Mouse (Mus musculus) layer of hippocampus, adult 2 months (tissue): ENCODE results near the gene Zbtb33. TPM values are rescaled to one million over a fixed set of nuclear protein-coding genes. Genes with fewer than 3 reads are reported as not detected.
"Not testable (repeated sequence)": the region's sequence is repeated elsewhere in the genome, so short reads cannot be mapped to it uniquely, and the experiment has no call there.

ENCODE experiments used
- DNase-seq, 2 experiments: peaks; one replicate each; pipeline ENCODE4 v3.0.0; 2022; ENCODE audit warnings: low spot score in 2 of 2
- H3K27ac ChIP-seq: fragments of 200-600 bp; 2 replicates; pipeline ENCODE4 v1.8.1; 2022
- H3K4me3 ChIP-seq: fragments of 200-600 bp; 2 replicates; pipeline ENCODE4 v1.8.1; 2022; ENCODE audit warnings: mild to moderate bottlenecking
- CTCF ChIP-seq: fragments of 200-600 bp; conservative IDR thresholded peaks from 2 replicates; pipeline ENCODE4 v1.8.1; 2022; ENCODE audit warnings: antibody characterized with exemption, mild to moderate bottlenecking, moderate library complexity
- long read RNA-seq, 2 experiments: library from polyadenylated mRNA; stranded (forward); transcript quantifications; one replicate each; pipeline ENCODE4 v2.0.0; 2021; ENCODE audit warnings: borderline mapping rate in 2 of 2
- total RNA-seq, 2 experiments: library from RNA; stranded (reverse); gene quantifications; 2 replicates each; pipeline ENCODE4 v1.2.3; 2021

The Zbtb33 gene
- total RNA-seq = 10 to 100 TPM; 23.0 to 24.7 TPM
- long read RNA-seq, experiment 1 = 0 reads
- long read RNA-seq, experiment 2, full-length matches to known transcripts = 1 of 2 reads
- long read RNA-seq, experiment 2, partial matches to known transcripts = 0 of 2 reads
- long read RNA-seq, experiment 2, other reads (novel, unspliced or antisense) = 1 of 2 reads

DNA sequence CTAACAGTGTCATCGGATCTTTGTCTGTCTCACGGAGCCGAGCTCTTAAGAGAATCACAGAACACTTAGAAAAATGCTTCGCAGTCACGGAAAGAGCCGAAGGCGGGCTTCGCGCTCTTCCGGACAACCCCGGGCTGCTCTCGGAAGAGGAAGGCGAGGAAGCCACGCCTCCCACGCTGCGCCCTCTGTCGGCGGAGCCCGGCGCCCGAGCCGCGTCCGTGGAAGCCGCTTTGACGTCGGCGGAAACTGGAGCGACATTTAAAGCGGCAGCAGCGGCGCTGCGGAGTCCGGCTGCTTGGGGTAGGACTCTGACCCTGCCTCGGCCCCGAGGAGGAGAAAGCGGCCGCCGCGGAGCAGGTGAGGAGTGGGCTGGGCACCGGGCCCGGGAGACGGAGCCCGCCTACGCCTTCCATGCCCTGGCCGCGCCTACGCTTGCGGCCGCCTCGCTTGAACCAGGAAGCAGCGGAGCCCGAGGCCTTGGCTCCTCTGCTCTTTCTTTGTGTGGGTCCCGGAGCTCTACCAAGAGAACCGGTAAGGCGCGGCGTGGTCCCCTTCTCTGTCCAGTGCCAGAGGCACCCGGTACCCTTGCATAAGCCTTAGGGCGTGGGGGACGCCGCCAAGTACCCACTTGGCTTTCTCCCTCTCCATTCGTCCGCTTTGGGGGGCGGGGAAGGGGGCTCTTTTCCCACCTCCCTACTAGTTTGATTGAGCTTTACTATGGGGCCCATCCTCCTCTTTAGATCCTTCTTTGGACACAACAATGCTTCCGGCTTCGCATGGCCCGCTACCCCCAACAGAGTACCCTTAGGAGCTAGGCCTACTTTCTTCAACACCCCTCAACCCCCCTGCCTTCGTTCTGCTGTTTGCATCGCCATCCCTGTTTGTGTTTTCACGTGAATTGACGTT is at the start of gene Zbtb33:
Gene Zbtb33 (plus strand): TSS at position 242 of the 906 bp plus-strand sequence.
- peak within 1 kb of the TSS; percentile 79 for H3K4me3 ChIP-seq
- TF ChIP-seq CTCF = peak; percentile 90
- peak within 1 kb of the TSS; percentile 93 for H3K27ac ChIP-seq
- DNase-seq = peak; percentile 85 to 91

DNA sequence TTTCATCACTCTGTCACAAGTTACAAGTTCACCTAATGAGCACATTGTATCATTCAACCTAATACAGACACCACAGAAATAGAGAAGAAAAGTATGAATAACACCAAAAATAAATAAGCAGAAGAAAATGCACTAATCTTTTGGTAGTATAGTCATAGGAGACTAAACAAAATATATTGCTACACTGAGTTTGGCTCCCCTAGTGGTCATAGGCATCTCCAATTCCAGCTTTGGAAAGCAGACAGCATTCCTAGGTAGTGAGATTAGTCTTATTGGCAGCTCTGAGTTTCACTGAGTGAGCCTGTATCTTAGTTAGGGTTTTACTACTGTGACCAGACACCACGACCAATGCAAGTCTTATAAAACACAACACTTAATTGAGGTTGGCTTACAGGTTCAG is 30.5 kb upstream of the Zbtb33 start:
- no peak for DNase-seq
- Histone ChIP-seq H3K4me3 (no peak overlapping the region), H3K27ac (no peak overlapping the region)
- TF ChIP-seq CTCF = peak; percentile 57

DNA sequence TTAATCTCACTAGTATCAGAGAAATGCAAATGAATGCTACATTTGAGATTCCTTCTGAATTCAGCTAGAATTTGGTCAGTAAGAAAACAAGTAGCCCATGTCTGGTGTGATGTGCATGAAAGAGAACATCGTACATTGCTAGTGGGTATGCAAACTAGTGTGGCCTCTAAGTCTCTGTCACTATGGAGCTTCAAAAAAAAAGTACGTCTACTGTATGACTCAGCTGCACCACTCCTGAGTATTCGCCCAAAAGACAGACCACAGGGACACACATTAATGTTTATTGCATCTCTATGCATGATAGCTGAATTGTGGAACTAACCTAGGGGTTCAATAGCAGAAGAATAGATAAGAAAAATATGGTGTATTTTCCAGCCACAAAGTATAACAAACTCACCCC is 24.3 kb upstream of the Zbtb33 start:
- Histone ChIP-seq H3K27ac (no peak overlapping the region), H3K4me3 (no peak overlapping the region)
- no peak for TF ChIP-seq CTCF
- DNase-seq = no peak

DNA sequence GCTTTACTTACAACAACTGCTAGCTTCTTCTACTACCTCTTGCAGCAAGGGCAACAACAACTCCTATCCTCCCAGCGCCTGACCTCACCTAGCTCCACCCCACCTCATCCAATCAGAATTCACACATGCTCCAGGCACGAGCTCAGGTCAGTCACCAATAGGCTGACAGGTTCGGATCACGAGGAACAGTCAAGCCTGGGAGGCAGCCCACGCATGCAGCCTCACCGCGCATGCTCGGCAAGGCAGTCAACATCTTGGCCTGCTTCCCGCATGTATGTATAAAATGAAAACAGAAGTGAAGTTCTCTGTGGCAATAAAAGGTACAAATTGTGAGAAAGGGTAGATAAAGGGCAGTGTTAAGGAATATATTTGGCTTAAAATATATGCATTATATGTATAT is 23.5 kb upstream of the Zbtb33 start:
- no peak overlapping the region for H3K27ac ChIP-seq
- no peak overlapping the region for H3K4me3 ChIP-seq
- DNase-seq = no peak
- TF ChIP-seq CTCF = no peak

DNA sequence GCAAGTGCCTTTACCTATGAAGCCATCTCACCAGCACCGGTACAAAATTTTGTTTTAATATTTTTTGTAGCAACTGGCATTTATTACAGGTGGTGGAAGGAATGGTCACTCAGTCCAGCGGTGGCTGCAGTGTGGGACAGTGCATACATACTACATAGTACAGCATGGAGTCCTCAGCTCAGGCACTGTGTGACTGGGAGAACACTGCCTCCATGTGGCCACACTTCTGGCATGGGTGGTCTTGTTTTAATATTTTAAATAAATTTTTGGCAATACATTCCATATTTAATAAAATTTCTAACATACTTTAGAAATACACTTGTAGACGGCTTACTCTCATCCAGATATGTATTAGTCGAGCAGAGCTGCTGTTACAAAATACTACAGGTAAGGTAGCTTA is 23.0 kb upstream of the Zbtb33 start:
- TF ChIP-seq CTCF = no peak
- H3K27ac ChIP-seq = no peak overlapping the region
- DNase-seq = no peak
- H3K4me3 ChIP-seq = no peak overlapping the region

DNA sequence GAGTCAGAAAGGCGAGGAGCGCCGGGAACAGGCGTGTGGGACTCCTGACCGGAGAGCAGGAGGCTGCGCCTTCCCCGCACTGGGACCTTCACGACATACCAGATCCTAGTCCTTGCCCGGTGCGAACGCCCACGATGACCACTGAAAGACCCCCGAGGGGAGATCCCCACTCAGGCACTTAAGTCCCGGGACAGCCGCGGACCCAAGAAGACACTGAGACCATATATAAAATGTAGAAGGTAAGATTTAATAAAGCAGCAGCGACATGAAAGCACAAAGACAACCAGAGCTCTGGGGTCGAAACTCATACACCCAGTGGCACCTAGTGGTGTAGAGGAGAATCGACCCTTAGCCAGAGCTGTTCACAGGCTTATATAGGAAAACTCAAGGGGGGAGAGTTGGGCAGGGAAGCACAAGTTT is 9.7 kb upstream of the Zbtb33 start:
- DNase-seq = peak in 1 of 2 experiments; percentile 21
- peak; percentile 73 for TF ChIP-seq CTCF

DNA sequence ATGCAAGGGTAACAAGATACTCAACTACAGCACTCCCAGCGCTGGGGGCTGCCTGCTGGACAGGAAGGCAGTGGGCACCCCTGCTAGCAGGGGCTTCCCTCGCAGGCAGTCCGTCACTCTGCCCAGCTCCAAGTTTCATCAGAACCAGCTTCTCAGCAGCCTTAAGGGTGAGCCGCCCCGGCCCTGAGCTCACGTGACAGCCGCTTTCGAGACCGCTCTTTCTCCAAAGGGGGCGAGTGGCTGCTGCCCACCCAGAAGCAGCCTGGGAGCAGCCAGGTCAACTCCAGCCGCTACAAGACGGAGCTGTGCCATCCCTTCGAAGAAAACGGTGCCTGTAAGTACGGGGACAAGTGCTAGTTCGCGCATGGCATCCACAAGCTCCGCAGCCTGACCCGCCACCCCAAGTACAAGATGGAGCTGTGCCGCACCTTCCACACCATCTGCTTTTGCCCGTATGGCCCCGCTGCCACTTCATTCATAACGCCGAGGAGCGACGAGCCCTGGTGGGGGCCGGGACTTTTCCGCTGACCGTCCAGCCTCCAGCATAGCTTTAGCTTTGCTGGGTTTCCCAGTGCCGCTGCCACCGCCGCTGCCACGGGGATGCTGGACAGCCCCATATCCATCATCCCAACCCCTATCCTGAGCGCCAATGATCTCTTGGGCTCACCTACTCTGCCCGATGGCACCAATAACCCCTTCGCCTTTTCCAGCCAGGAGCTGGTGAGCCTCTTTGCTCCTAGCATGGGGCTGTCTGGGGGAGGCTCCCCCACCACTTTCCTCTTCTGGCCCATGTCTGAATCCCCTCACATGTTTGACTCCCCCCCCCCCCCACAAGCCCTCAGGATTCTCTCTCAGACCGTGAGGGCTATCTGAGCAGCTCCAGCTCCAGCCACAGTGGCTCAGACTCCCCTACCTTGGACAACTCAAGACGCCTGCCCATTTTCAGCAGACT is 8.7 kb upstream of the Zbtb33 start:
- H3K4me3 ChIP-seq = peak overlapping the region; percentile 49
- no peak overlapping the region for H3K27ac ChIP-seq
- TF ChIP-seq CTCF = no peak
- DNase-seq = no peak

More for the DNA sequence above, 9.7 kb upstream of the Zbtb33 start:
- not testable (repeated sequence) for H3K27ac ChIP-seq
- peak overlapping the region; percentile 38 for H3K4me3 ChIP-seq

DNA sequence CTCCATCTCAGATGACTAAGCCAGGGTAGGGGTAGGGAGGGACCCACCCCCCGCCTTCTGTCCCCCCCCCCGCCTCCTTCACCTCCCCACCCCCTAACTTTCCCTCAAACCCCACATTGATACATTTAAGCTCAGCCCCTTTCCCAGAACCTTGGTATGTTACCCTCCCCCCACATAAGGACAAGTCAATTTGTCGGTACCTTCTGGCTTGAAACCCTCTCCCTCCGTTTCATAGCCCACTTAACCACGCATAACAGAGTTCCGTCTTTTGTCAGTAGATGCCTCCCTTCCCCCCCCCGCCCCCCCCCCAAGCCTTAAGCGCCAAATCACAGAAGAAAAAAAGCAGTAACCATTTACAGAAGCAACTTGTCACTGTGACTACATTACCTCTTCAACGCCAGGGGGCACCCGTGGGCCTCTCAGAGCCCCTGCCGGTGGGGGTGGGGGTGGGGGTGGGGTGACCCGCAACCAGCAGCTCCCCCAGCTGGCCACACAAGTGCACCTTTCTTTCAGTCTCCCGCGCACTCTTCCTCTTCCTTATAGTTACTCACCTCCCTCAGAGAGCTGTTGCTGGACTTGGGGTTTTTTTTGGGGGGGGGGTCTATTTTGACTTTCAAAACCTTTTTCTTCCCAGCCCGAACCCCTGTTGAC is 7.9 kb upstream of the Zbtb33 start:
- TF ChIP-seq CTCF = peak; percentile 63
- Histone ChIP-seq H3K4me3 (no peak overlapping the region), H3K27ac (no peak overlapping the region)
- peak in 1 of 2 experiments; percentile 20 for DNase-seq

DNA sequence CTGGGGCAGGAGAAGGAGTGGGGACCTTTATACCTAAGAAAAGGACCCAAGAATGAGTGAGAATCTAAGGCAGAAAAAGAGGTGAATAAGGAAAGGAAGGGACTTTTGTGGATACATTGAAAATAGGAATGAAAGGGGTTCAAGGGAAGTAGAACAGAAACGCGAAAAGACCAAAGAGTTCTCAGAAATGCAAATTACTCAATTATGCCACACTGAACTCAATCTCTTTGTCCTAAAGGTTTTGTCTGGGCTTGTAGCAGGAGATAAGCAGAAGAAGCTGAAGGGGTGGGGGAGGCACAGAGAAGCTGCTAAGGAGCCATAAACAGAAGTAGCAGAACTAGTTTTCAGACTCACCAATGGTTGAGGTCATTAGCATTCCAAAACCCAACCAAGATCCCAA is 4.1 kb upstream of the Zbtb33 start:
- no peak overlapping the region for H3K27ac ChIP-seq
- no peak for TF ChIP-seq CTCF
- DNase-seq = no peak

DNA sequence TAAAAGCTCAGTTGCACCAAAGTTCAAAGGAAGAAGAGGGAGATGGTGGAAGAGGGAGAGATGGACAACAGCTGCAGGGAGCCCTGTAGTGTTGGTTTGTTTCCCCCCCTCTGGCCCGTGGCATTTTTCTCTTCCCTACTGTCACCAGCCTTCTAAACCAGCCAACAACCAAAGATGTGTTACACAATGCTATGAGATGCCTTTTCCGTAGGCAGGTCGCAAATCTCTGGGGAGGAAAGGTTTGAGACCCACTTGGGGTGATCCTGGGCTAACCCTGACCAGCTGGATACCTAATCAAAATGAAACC is 818 bp downstream of the Zbtb33 start:
- peak overlapping the region; percentile 93 for H3K27ac ChIP-seq
- DNase-seq = no peak
- peak overlapping the region; percentile 79 for H3K4me3 ChIP-seq
- no peak for TF ChIP-seq CTCF

More for the DNA sequence above, 4.1 kb upstream of the Zbtb33 start:
- no peak overlapping the region for H3K4me3 ChIP-seq

DNA sequence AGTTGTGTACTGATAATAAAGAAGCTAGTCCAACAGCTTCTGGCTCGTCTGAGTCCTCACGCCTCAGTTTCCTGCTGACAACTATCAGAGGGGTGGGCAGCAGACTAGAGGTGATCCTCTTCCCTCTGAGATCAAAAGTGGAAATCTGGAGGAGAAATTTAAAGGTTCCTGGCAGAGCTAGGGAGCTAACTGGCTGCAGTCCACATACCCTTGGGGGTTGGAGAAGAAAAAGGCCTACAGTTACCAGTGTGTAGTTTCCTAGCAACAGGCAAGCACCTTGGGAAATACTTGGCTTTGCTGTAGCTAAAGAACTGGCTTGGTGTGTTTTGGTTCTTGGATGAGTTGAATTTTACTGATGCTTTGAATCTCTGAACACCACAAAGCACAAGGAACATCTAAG is 12.2 kb downstream of the Zbtb33 start:
- TF ChIP-seq CTCF = no peak
- no peak overlapping the region for H3K4me3 ChIP-seq
- H3K27ac ChIP-seq = peak overlapping the region; percentile 59; the same call in 1 of the 2 replicates
- no peak for DNase-seq

DNA sequence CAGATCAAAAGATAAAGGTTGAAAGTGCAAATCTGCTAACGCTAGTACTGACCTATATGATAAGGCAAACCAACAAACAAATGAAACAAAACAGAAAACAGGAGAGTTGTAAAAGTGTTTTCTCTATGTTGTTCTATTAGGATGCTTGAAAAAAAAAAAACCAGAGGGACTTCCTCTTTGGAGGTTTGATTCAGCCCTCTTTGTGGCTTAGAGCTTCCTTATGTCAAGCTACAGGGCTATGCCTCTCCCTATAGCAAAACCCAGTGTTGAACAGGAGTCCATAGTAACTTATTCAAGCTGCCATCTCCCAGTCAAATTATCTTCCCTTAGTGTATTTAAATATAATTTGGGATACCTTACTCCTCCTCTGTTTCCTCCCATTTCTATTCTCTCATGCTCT is 17.8 kb downstream of the Zbtb33 start:
- H3K27ac ChIP-seq = no peak overlapping the region
- H3K4me3 ChIP-seq = no peak overlapping the region
- no peak for TF ChIP-seq CTCF
- DNase-seq = no peak
